Mouse (Mus musculus) retina, embryonic 14.5 days (tissue): ENCODE data around the gene Slc16a8.
"Not testable (repeated sequence)": the region's sequence is repeated elsewhere in the genome, so short reads cannot be mapped to it uniquely, and the experiment has no call there.

Experiments
- DNase-seq: peaks from one replicate; pipeline ENCODE4 v3.0.0-alpha.2; 2015; ENCODE audit warnings: low spot score

Slc16a8 gene

DNA sequence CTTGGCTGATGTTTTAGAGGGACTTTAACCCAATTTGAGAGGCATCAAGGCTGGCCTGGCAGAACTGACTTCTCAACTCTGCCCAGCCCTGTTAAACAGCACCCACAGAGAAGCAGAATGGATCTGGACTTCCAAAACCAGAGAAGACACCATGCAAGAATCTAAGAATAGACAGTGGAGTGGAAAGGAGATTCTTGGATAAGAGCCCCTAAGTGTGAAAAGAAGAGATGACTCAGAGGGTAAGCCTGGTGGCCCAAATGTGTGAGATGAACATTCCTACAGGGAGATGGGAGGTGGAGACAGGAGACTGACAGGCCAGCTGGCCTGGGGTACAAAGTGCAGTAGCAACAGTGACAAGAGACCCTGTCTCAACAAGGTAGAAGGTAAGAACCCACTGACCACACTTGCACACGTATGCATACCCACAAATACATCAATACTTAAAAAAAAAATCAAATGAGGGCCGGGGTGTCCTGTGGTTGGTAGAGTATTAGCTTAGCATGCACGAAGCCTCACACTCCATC, 8.3 kb upstream of the Slc16a8 start:
- DNase-seq: no peak

- DNase-seq: peak; percentile 77
Observed at GRCm38 (mm10) chr15:79262375-79262774, 7.8 kb upstream of the Slc16a8 start.

GRCm38 (mm10) chr15:79261757-79262156, 7.2 kb upstream of the Slc16a8 start:
- DNase-seq: peak; percentile 24

DNA sequence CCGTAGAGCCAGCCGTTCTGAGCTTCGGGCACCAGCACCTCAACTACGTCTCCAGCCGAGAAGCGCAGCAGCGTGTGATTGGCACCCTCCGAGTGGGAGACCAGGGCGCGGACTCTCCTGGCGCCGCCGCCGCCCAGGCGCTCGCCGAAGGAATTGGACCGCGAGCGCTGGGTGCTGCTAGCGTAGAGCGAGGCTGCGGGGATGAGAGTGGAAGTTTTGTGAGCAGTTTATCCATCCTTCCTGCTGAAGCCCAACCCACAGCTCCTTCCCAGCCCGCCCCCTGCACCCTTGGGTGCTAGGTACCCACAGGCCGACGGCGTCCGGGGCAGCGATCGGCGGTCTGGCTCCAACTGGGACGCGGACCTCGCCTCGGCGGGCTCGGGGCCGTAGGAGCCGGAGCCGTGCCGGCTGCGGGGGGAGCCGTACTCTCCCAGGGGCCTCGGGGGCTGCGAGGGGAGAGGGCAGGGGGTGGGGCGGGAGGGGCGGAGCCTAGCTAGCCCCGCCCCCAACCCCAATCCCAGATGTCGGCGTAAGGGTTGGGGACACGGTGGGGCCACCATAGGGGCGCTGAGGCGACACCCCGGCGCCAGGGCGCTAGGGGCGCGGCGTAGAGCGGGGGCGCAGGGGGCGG, 6.6 kb upstream of the Slc16a8 start:
- peak; percentile 65 for DNase-seq

GRCm38 (mm10) chr15:79258521-79258920, 4.0 kb upstream of the Slc16a8 start:
- DNase-seq: no peak

- DNase-seq: no peak
Observed at GRCm38 (mm10) chr15:79252580-79252979, 2.0 kb downstream of the Slc16a8 start.

DNA sequence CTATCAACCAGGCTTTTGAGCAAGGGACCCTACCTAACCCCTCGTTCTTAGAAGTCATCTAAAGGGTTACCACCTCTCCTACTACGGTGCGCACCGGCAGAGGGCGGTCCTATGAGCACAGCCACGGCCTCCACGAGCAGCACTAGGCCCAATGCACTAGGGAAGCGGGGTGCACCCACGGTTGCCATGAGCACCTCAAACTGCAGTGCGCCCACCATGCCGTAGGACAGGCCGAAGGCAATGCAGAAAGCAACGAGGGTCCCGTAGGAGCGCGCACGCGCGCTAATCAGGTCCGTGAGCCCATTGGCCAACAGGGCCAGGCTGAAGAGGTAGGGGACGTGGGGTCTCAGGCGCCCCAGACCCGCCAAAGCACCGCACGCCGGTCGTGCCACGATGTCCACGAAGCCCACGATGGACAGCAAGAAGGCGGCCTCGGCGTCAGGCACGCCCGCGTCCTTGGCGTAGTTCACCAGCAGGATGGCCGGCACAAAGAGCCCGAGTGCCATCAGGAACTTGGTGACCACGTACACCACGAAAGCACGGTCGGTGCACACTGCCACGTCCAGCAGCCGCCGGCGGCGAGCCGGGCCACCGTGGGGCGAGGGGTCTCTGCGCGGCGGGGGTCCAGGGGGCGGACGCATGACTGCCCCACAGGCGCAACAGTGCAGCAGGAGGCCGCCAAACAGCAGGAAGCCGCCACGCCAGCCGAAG, 2.6 kb downstream of the Slc16a8 start:
- peak; percentile 40 for DNase-seq

DNA sequence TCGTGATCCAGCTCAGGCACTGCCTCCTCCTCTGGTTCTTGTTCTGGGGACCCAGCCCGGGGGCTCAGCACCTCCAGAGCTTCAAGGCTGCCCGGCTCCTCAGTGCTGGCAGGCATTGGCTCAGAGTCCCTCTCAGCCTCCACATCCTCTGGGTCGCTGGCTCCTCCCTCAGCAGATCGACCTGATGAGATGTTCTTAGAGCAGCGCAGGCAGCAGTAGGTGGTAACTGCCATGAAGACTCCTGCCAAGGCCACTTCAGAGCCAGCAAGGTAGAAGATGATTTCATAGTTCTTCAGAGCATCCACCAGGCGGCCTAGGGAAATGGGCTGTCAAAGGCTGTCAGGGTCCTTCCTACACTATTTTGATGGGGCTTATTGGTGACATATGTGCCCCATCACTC, 3.4 kb downstream of the Slc16a8 start:
- DNase-seq: no peak

GRCm38 (mm10) chr15:79250236-79250635, 4.3 kb downstream of the Slc16a8 start:
- no peak for DNase-seq

- DNase-seq: no peak
Observed at GRCm38 (mm10) chr15:79245321-79245720, 9.2 kb downstream of the Slc16a8 start.

DNA sequence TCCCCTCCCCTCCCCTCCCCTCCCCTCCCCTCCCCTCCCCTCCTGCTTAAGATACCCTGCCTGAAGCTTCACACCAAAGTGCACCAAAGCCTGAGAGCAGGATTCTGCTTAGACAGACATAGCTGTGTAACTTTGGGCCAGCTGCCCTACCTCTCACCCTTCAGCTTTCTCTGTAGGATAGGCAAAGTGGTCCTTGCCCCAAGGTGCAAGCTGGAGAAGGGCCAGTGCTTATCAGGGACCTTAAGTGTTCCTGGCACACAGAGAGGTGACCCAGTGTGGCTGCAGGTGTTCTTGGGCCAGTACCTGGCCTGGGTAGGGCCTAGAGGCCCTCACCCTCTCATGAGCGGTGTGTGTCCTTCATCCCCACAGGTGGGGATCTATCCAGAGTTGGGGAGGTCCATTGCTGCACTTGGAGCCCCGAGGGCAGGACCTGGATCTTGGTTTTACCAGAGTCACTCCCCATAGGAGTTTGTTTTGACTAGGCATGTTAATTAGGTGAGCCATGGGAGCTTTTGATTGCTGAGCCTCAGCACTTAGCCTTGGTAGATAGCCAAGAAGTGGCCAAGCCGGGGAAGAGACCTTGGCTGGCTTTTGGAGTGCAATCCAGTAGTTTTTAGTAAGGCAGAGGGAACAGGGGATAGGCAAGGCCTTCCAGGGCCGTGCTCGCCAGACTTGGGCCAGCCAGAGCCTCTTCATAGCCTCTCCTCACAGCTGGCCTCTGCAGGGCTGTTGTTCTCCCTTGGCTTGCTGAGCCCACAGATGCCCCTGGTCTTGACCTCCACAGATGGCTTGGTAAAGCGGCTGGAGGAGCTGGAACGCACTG, 10.3 kb downstream of the Slc16a8 start:
- no peak for DNase-seq

- DNase-seq: peak; percentile 96
Observed at GRCm38 (mm10) chr15:79243234-79244042, 11.1 kb downstream of the Slc16a8 start.

- peak; percentile 35 for DNase-seq
Observed at GRCm38 (mm10) chr15:79242574-79243233, 11.9 kb downstream of the Slc16a8 start.

DNA sequence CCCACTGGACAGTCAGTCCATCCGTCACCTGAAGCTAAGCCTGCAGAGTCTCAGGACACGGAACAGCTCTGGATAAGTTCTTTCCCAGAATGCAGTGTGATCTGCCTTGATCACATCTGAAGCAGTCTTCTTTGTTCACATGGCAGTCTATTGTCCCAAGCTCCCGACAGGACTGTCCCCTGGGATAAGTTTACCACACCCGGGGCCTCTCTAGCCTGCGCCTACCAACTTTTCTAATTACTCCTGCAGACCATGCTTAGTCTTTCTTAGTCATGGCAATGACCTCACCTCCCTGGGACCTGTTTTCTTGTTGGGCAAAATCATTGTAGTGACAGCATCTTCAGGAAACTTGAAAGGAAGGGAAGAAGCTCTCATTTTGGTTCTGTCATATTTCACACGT, 16.5 kb downstream of the Slc16a8 start:
- no peak for DNase-seq

GRCm38 (mm10) chr15:79235268-79235667, 19.3 kb downstream of the Slc16a8 start:
- DNase-seq: no peak

DNA sequence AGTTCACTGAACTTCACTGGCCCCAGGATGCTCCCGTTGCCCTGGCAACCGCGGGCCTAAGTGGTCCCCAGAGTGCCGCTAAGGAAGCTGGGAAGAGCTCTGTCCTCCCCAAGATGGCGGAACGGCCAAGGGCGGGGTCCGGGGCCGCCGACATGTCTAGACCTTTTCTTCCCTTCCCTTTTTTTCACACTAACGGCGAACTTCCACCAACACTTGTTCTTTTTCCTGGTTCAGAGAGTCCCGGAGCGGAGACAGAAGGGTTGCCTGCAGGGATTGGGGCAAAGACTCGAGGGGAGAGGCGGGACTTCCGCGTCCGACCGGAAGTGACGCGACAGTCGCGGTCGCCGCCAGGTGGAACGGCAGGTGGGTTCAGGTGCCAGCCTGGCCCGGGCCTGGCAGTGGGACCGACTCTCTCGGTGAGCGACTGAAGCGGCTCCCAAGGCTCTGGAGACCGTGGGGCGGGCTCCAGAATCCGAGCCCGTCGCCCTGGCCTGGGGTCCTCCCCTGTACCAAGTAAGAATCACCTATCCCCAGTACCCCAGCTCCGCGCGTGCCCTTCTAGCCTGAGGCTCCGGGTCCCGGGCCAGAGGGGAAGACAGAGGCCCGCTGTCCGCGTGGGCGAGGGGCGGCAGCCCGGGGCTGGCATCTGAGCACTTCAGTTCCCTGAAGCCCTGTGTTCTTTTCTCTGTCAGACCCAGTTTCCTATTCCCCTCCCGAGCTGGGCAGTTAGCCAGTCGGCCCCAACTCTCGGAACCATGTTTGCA, 25.3 kb downstream of the Slc16a8 start, which contains the start of the genes Pick1 and Gm49486:
TSS of gene Pick1 (plus strand) at position 116 of the 764 bp plus-strand sequence.
TSS of gene Gm49486 (plus strand) at position 334 of the 764 bp plus-strand sequence.
- peak; percentile 90 for DNase-seq

DNA sequence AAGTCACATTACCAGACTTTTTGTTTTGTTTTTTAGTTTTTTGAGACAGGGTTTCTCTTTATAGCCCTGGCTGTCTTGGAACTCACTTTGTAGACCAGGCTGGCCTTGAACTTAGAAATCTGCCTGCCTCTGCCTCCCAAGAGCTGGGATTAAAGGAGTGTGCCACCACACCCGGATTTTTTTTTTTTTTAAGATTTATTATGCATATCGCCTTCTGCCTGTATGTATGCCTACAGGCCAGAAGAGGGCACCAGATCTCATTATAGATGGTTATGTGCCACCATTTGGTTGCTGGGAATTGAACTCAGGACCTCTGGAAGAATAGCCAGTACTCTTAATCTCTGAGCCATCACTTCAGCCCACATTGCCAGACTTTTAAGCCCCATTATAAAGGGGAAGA, 28.8 kb downstream of the Slc16a8 start:
- not testable (repeated sequence) for DNase-seq

DNA sequence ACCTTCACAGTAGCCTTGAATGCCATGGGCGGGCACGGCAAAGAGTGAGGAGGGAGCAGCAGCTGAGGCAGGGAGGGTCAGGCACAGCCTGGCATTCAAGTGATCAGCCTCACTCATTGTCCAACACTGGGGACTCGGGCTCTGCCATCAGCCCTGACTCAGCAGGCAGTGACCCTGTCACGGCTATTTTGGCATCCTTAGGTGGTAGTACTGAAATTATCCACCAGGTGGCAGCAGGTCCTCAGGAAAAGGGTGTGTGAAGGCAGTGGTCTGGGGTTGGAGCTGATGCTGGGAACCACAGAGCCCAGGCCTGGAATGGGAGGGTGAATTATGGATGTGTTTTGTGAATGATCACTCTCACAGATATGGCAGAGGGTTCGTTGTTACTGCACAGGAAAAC, 29.9 kb downstream of the Slc16a8 start:
- DNase-seq: peak; percentile 96

- no peak for DNase-seq
Observed at GRCm38 (mm10) chr15:79223641-79224040, 30.9 kb downstream of the Slc16a8 start.

GRCm38 (mm10) chr15:79219572-79219971, 35.0 kb downstream of the Slc16a8 start:
- DNase-seq: peak; percentile 57
